Mouse (Mus musculus) embryonic stem cell, embryonic (primary cell): ENCODE data around the gene Cep170b.

Source experiments
- CTCF ChIA-PET, 4 experiments: fragments of 300-600 bp in 2 of 4; fragments of 350-600 bp in 2 of 4; sonication (Branson Sonifier 250); formaldehyde crosslinking; loops; one replicate each; lab custom pipeline; 2022; ENCODE audit warnings: inconsistent platforms in 2 of 4; lab: Charles Lee
- POLR2A ChIA-PET, 4 experiments: fragments of 300-600 bp in 2 of 4; fragments of 350-600 bp in 2 of 4; sonication (Branson Sonifier 250); formaldehyde crosslinking; loops; one replicate each; lab custom pipeline; 2022; ENCODE audit warnings: antibody characterized with exemption in 4 of 4, inconsistent platforms in 1 of 4; lab: Charles Lee

Gene Cep170b

DNA sequence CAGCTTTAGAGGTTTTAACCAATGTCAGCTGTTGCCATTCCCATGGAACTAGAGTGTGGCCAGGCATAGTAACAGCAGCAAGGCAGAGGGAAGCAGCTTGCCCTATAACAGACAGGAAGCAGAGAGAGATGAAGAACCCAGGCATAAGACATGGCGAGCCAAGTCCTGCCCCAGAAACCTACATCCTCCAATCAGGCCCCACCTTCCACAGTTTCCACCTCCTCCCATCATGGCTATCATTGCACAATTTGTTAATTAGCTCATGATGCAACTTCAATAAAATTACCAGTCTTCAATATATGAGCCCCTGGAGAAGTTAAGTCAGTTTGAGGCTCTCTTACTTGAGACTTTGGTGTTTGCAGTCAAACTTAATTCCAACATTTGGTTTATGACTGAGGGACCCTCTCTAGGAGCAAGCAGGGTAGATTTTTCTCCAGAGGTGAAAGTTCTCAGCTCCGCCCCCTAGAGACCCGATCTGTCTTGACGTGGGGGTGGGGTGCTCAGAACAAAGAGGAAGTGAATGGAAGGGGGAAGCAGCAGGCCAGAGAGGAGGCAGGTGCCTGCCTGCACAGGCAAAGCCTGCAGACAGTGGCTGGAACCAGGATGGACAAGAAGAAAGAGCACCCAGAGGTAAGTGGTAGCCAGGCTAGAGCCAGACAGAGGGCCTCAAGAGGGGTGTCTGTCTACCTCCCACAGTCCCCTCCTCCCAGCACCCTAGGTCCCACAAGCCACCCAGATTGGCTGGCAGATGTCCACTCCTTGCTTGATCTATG, 40.1 kb downstream of the Cep170b start, which contains the start of gene Pld4:
Pld4 (plus strand) TSS at position 502 of the 773 bp plus-strand sequence.
- POLR2A ChIA-PET: interaction anchor here in 2 of 4 experiments (0.5 to 2.0 kb wide), 6 partner anchors 9 to 364 kb away, joined by 3 to 10 read pairs (median 6); no protein-coding TSS in a partner anchor
- CTCF ChIA-PET: interaction anchor here in 3 of 4 experiments (0.9 to 1.5 kb wide), 13 partner anchors 12 to 84 kb away, joined by 3 to 6 read pairs (median 3); no protein-coding TSS in a partner anchor

GRCm38 (mm10) chr12:112761411-112761810, 41.2 kb downstream of the Cep170b start:
- ChIA-PET POLR2A (interaction anchor here in 2 of 4 experiments (0.9 to 2.0 kb wide), 4 partner anchors 8 to 33 kb away, joined by 3 to 8 read pairs (median 6); no protein-coding TSS in a partner anchor), CTCF (interaction anchor here in 2 of 4 experiments (1.1 to 1.5 kb wide), 3 partner anchors 13 to 83 kb away, joined by 3 to 6 read pairs (median 3); no protein-coding TSS in a partner anchor)

GRCm38 (mm10) chr12:112762018-112762417, 41.8 kb downstream of the Cep170b start:
- CTCF ChIA-PET: interaction anchor here in 1 of 4 experiments (1.5 kb wide), 1 partner anchor 15 kb away, joined by 6 read pairs; no protein-coding TSS in a partner anchor
- POLR2A ChIA-PET: interaction anchor here in 3 of 4 experiments (0.8 to 1.0 kb wide), 4 partner anchors 11 to 32 kb away, joined by 3 to 4 read pairs (median 4); no protein-coding TSS in a partner anchor

GRCm38 (mm10) chr12:112763176-112763575, 42.9 kb downstream of the Cep170b start:
- ChIA-PET POLR2A (interaction anchor here in 3 of 4 experiments (0.8 to 1.2 kb wide), 4 partner anchors 19 to 288 kb away, joined by 3 to 4 read pairs (median 3); no protein-coding TSS in a partner anchor), CTCF (interaction anchor here in 1 of 4 experiments (1.5 kb wide), 1 partner anchor 17 kb away, joined by 4 read pairs; no protein-coding TSS in a partner anchor)

DNA sequence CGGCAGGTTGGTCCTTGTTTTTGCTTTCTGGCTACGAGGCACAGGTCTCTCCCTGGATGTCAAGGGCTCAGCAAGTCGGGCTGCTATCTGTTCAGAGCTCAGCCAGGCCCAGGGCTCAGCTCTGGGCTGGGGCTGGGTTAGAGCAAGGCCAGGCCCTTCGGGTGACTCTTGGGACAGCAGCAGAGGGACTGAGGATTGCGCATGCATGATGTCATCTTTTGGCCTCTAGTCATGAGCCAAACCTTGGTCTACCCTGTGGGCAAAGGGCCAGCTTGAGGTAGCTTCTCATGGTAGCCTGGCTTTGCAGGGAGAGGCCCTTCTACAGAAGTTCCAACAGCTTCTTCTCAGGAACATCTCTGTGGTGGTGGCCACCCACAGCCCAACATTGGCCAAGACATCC, 43.9 kb downstream of the Cep170b start:
- CTCF ChIA-PET: no interaction called here
- POLR2A ChIA-PET: interaction anchor here in 2 of 4 experiments (0.8 to 1.2 kb wide), 2 partner anchors 31 to 34 kb away, joined by 3 read pairs; no protein-coding TSS in a partner anchor

- POLR2A ChIA-PET: interaction anchor here in 1 of 4 experiments (1.2 kb wide), 1 partner anchor 9 kb away, joined by 3 read pairs; no protein-coding TSS in a partner anchor
- CTCF ChIA-PET: no interaction called here
Observed at GRCm38 (mm10) chr12:112764991-112765390, 44.7 kb downstream of the Cep170b start.

- CTCF ChIA-PET: no interaction called here
- POLR2A ChIA-PET: no interaction called here
Observed at GRCm38 (mm10) chr12:112766586-112766985, 46.3 kb downstream of the Cep170b start.

- POLR2A ChIA-PET: no interaction called here
- CTCF ChIA-PET: no interaction called here
Observed at GRCm38 (mm10) chr12:112767036-112767890, 47.0 kb downstream of the Cep170b start.

DNA sequence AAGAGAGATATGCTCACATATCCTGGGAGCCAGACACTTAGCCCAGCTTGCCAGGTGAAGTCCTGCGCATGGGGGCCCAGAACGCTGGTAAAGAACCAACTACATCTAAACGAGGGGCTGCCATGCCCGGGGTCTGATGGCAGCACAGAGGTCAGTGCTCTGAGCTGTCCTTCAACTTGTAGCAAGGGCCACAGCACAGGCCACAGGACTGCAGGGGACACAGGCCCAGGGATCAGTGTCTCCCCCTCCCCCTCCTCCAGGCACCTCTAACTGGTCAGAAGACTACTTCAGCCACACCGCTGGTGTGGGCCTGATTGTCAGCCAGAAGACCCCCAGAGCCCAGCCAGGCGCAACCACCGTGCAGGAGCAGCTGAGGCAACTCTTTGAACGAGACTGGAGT, 47.9 kb downstream of the Cep170b start:
- ChIA-PET CTCF (interaction anchor here in 2 of 4 experiments (0.6 to 1.3 kb wide), 2 partner anchors 23 to 105 kb away, joined by 3 read pairs; no protein-coding TSS in a partner anchor), POLR2A (interaction anchor here in 1 of 4 experiments (1.0 kb wide), 1 partner anchor 25 kb away, joined by 3 read pairs; no protein-coding TSS in a partner anchor)

- POLR2A ChIA-PET: interaction anchor here in 2 of 4 experiments (1.0 to 1.9 kb wide), 2 partner anchors 9 to 24 kb away, joined by 3 to 8 read pairs; partner anchors contain the start of gene Pld4 (in 1 of the 2)
- CTCF ChIA-PET: interaction anchor here in 2 of 4 experiments (0.6 to 1.3 kb wide), 2 partner anchors 22 to 104 kb away, joined by 3 read pairs; no protein-coding TSS in a partner anchor
Observed at GRCm38 (mm10) chr12:112769031-112769430, 48.8 kb downstream of the Cep170b start.

- CTCF ChIA-PET: no interaction called here
- POLR2A ChIA-PET: interaction anchor here in 3 of 4 experiments (0.5 to 1.9 kb wide), 4 partner anchors 9 to 213 kb away, joined by 3 to 8 read pairs (median 3); partner anchors contain the start of gene Pld4 (in 1 of the 3)
Observed at GRCm38 (mm10) chr12:112769751-112770150, 49.5 kb downstream of the Cep170b start.

- POLR2A ChIA-PET: interaction anchor here in 3 of 4 experiments (1.1 to 1.9 kb wide), 3 partner anchors 10 to 27 kb away, joined by 3 to 8 read pairs (median 3); partner anchors contain the start of gene Pld4 (in 1 of the 3)
- CTCF ChIA-PET: interaction anchor here in 2 of 4 experiments (0.6 to 1.4 kb wide), 2 partner anchors 23 to 26 kb away, joined by 5 to 6 read pairs; no protein-coding TSS in a partner anchor
Observed at GRCm38 (mm10) chr12:112770396-112770795, 50.1 kb downstream of the Cep170b start.

DNA sequence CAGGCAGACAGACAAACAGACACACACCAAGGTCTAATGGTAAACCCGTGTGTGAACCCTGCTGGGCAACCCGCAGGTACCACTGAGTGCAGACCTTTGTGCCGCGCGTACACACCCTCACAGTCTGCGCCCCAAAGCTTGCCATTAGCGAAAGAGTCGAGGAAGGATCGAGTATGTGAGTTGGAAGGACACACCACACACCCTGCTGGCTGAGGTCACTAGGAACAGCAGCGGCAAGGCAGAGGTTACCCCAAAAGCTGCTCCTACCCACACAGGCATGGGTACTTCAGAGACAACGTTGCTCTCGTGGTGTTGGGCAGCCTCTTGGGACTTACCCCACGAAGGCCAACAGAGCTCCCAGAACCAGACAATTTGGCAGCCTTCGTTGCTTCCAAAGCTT, 52.1 kb downstream of the Cep170b start:
- ChIA-PET CTCF (interaction anchor here in 1 of 4 experiments (0.9 kb wide), 1 partner anchor 26 kb away, joined by 4 read pairs; no protein-coding TSS in a partner anchor), POLR2A (interaction anchor here in 2 of 4 experiments (1.0 to 2.4 kb wide), 2 partner anchors 22 to 25 kb away, joined by 5 to 8 read pairs; no protein-coding TSS in a partner anchor)

DNA sequence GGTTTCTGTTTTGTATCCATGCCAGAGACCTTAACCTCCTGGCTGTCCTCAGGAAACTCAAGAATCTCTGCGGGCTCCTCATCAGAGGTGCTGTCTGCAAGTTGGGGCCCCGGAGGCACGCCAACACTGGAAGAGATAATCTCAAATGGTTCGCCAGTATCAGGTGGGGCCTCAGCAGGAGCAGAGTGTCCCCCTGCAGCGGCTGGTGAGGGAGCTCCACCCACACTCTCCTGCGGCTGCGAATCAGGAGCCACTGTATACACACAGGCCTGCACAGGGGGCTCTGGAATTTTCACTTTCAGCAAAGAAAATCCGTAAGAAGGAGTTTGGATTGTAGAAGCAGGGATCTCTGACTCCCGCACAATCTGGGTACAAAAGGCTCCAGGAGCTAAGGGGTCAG, 53.1 kb downstream of the Cep170b start:
- CTCF ChIA-PET: interaction anchor here in 1 of 4 experiments (1.3 kb wide), 1 partner anchor 66 kb away, joined by 3 read pairs; no protein-coding TSS in a partner anchor
- POLR2A ChIA-PET: interaction anchor here in 2 of 4 experiments (1.0 to 2.4 kb wide), 4 partner anchors 18 to 231 kb away, joined by 3 to 8 read pairs (median 4); no protein-coding TSS in a partner anchor

- POLR2A ChIA-PET: interaction anchor here in 2 of 4 experiments (1.0 to 2.4 kb wide), 6 partner anchors 9 to 231 kb away, joined by 3 to 8 read pairs (median 3); no protein-coding TSS in a partner anchor
- CTCF ChIA-PET: interaction anchor here in 1 of 4 experiments (0.9 to 1.3 kb wide), 3 partner anchors 27 to 67 kb away, joined by 3 read pairs; no protein-coding TSS in a partner anchor
Observed at GRCm38 (mm10) chr12:112774026-112774425, 53.8 kb downstream of the Cep170b start.

GRCm38 (mm10) chr12:112774481-112774880, 54.2 kb downstream of the Cep170b start:
- POLR2A ChIA-PET: interaction anchor here in 2 of 4 experiments (1.0 to 2.4 kb wide), 4 partner anchors 9 to 24 kb away, joined by 3 to 8 read pairs (median 4); no protein-coding TSS in a partner anchor
- CTCF ChIA-PET: interaction anchor here in 1 of 4 experiments (0.9 to 1.3 kb wide), 3 partner anchors 27 to 67 kb away, joined by 3 read pairs; no protein-coding TSS in a partner anchor

GRCm38 (mm10) chr12:112791026-112791425, 70.8 kb downstream of the Cep170b start:
- ChIA-PET POLR2A (interaction anchor here in 2 of 4 experiments (1.1 to 31.6 kb wide), 7 partner anchors 14 to 70 kb away, joined by 3 to 488 read pairs (median 3); partner anchors contain the start of genes Cdca4 (in 1 of the 2), Cep170b (in 1 of the 2) and Clba1 (in 1 of the 2)), CTCF (interaction anchor here in 3 of 4 experiments (0.6 to 1.7 kb wide), 5 partner anchors 9 to 67 kb away, joined by 3 to 5 read pairs (median 4); no protein-coding TSS in a partner anchor)
